Mouse (Mus musculus): ENCODE results near the gene Rad9a. TPM values are rescaled to one million over a fixed set of nuclear protein-coding genes. Genes with fewer than 3 reads are reported as not detected.

The Rad9a gene
- polyA plus RNA-seq, 1 experiment from 2014 or later, result 14.3 TPM

GRCm38 (mm10) chr19:4145936-4146335 lies 55.5 kb downstream of the Rad9a start:
- Histone ChIP-seq H3K4me2 (replicated peaks; ENCODE audit: low read depth, low read length) (no peak overlapping the region), H3K4me3 (ENCODE audit: low read depth, low read length) (no peak overlapping the region), H3K4me1 (ENCODE audit: insufficient read depth, low read depth, low read length) (peaks cover 12% of the 10 kb centered on the region; the same call in 1 of the 2 replicates), H3K9ac (replicated peaks; ENCODE audit: low read depth) (no peak overlapping the region), H3K27me3 (replicated peaks; ENCODE audit: insufficient read depth, low read length) (no peaks in the 10 kb centered on the region), H3K36me3 (ENCODE audit: insufficient read depth, low read length) (no peaks in the 10 kb centered on the region; the same call in 1 of the 2 replicates), H3K9me3 (ENCODE audit: low read length) (no peaks in the 10 kb centered on the region), H3K27ac (ENCODE audit: low read length) (no peak overlapping the region)
- TF ChIP-seq CTCF (IDR thresholded peaks at IDR 0.05), result no peak
- TF ChIP-seq EP300 (IDR thresholded peaks at IDR 0.05), result no peak
- no peak for DNase-seq (ENCODE audit: low spot score)
- no peak for ATAC-seq
- WGBS, result 91% methylated on average over 5 of the region's 5 CpGs

Small RNAs within 50 kb of the gene (microRNA-seq; reads per million reads assigned to microRNA genes)
- not detected for gene Gm26115

Other genes starting within 250 kb of the Rad9a start
- gene Aldh3b3, start 243.0 kb downstream of the Rad9a start, polyA plus RNA-seq (2015; fragmentation: Nextera tagmentation; extraction: Ambion mirVana), result 0.04 and 0.06 TPM in 2 replicates
- 0.47 and 0.71 TPM in 2 replicates for gene Aldh3b2, start 229.3 kb downstream of the Rad9a start, polyA plus RNA-seq (2015; fragmentation: Nextera tagmentation; extraction: Ambion mirVana)
- 14.9 and 15.7 TPM in 2 replicates for gene Acy3, start 215.1 kb downstream of the Rad9a start, polyA plus RNA-seq (2015; fragmentation: Nextera tagmentation; extraction: Ambion mirVana)
- not detected in 2 replicates for gene Tbx10, start 208.9 kb downstream of the Rad9a start, polyA plus RNA-seq (2015; fragmentation: Nextera tagmentation; extraction: Ambion mirVana)
- 27.0 and 28.5 TPM in 2 replicates for gene Nudt8, start 201.1 kb downstream of the Rad9a start, polyA plus RNA-seq (2015; fragmentation: Nextera tagmentation; extraction: Ambion mirVana)
- gene Gm49405, start 201.0 kb downstream of the Rad9a start, polyA plus RNA-seq (2015; fragmentation: Nextera tagmentation; extraction: Ambion mirVana), result 1.1 TPM in 2 replicates
- 1.9 and 2.0 TPM in 2 replicates for gene Doc2g, start 198.3 kb downstream of the Rad9a start, polyA plus RNA-seq (2015; fragmentation: Nextera tagmentation; extraction: Ambion mirVana)
- 130 and 152 TPM in 2 replicates for gene Ndufv1, start 188.9 kb downstream of the Rad9a start, polyA plus RNA-seq (2015; fragmentation: Nextera tagmentation; extraction: Ambion mirVana)
- gene Gstp1, start 163.7 kb downstream of the Rad9a start, polyA plus RNA-seq (2015; fragmentation: Nextera tagmentation; extraction: Ambion mirVana), result 273 and 288 TPM in 2 replicates
- gene Gstp2, start 155.6 kb downstream of the Rad9a start, polyA plus RNA-seq (2015; fragmentation: Nextera tagmentation; extraction: Ambion mirVana), result 6.3 and 7.3 TPM in 2 replicates
- gene Gstp3, start 142.1 kb downstream of the Rad9a start, polyA plus RNA-seq (2015; fragmentation: Nextera tagmentation; extraction: Ambion mirVana), result 6.5 and 6.9 TPM in 2 replicates
- not detected in 2 replicates for gene Cabp2, start 120.1 kb downstream of the Rad9a start, polyA plus RNA-seq (2015; fragmentation: Nextera tagmentation; extraction: Ambion mirVana)
- 154 and 164 TPM in 2 replicates for gene Cdk2ap2, start 104.5 kb downstream of the Rad9a start, polyA plus RNA-seq (2015; fragmentation: Nextera tagmentation; extraction: Ambion mirVana)
- gene Pitpnm1, start 101.7 kb downstream of the Rad9a start, polyA plus RNA-seq (2015; fragmentation: Nextera tagmentation; extraction: Ambion mirVana), result 17.0 and 18.9 TPM in 2 replicates
- 78.5 and 82.1 TPM in 2 replicates for gene Aip, start 75.8 kb downstream of the Rad9a start, polyA plus RNA-seq (2015; fragmentation: Nextera tagmentation; extraction: Ambion mirVana)
- gene Gpr152, start 61.9 kb downstream of the Rad9a start, polyA plus RNA-seq (2015; fragmentation: Nextera tagmentation; extraction: Ambion mirVana), result not detected in 2 replicates
- 0.08 and 0.10 TPM in 2 replicates for gene Cabp4, start 57.6 kb downstream of the Rad9a start, polyA plus RNA-seq (2015; fragmentation: Nextera tagmentation; extraction: Ambion mirVana)
- 183 and 192 TPM in 2 replicates for gene Coro1b, start 53.0 kb downstream of the Rad9a start, polyA plus RNA-seq (2015; fragmentation: Nextera tagmentation; extraction: Ambion mirVana)
- gene Ptprcap, start 48.1 kb downstream of the Rad9a start, polyA plus RNA-seq (2015; fragmentation: Nextera tagmentation; extraction: Ambion mirVana), result 3.4 and 3.7 TPM in 2 replicates
- 28.4 and 35.1 TPM in 2 replicates for gene Rps6kb2, start 38.3 kb downstream of the Rad9a start, polyA plus RNA-seq (2015; fragmentation: Nextera tagmentation; extraction: Ambion mirVana)
- 1.8 and 2.6 TPM in 2 replicates for gene Carns1, start 26.2 kb downstream of the Rad9a start, polyA plus RNA-seq (2015; fragmentation: Nextera tagmentation; extraction: Ambion mirVana)
- gene Tbc1d10c, start 10.4 kb downstream of the Rad9a start, polyA plus RNA-seq (2015; fragmentation: Nextera tagmentation; extraction: Ambion mirVana), result 3.9 and 4.5 TPM in 2 replicates
- gene Ppp1ca, start 9.6 kb downstream of the Rad9a start, polyA plus RNA-seq (2015; fragmentation: Nextera tagmentation; extraction: Ambion mirVana), result 619 and 631 TPM in 2 replicates
- gene Clcf1, start 12.6 kb upstream of the Rad9a start, polyA plus RNA-seq (2015; fragmentation: Nextera tagmentation; extraction: Ambion mirVana), result 7.6 and 8.0 TPM in 2 replicates
- gene AC109138.7, start 12.7 kb upstream of the Rad9a start, polyA plus RNA-seq (2015; fragmentation: Nextera tagmentation; extraction: Ambion mirVana), result not detected in 2 replicates
- 58.6 and 63.6 TPM in 2 replicates for gene Pold4, start 30.2 kb upstream of the Rad9a start, polyA plus RNA-seq (2015; fragmentation: Nextera tagmentation; extraction: Ambion mirVana)
- 22.7 and 24.4 TPM in 2 replicates for gene Ssh3, start 67.5 kb upstream of the Rad9a start, polyA plus RNA-seq (2015; fragmentation: Nextera tagmentation; extraction: Ambion mirVana)
- 2.0 and 2.6 TPM in 2 replicates for gene Ankrd13d, start 81.5 kb upstream of the Rad9a start, polyA plus RNA-seq (2015; fragmentation: Nextera tagmentation; extraction: Ambion mirVana)
- 13.9 and 14.0 TPM in 2 replicates for gene Grk2, start 104.6 kb upstream of the Rad9a start, polyA plus RNA-seq (2015; fragmentation: Nextera tagmentation; extraction: Ambion mirVana)
- gene Kdm2a, start 196.6 kb upstream of the Rad9a start, polyA plus RNA-seq (2015; fragmentation: Nextera tagmentation; extraction: Ambion mirVana), result 16.5 and 18.5 TPM in 2 replicates
- gene Rhod, start 237.8 kb upstream of the Rad9a start, polyA plus RNA-seq (2015; fragmentation: Nextera tagmentation; extraction: Ambion mirVana), result 25.0 and 25.1 TPM in 2 replicates

All from lung, postnatal 0 days (tissue).